Mouse (Mus musculus) T-helper 2 cell (primary cell): Measurements from ENCODE around the gene Rpgrip1.

Experiments
- in situ Hi-C: fragments of 300-600 bp; cut with MboI, MseI; formaldehyde crosslinking; loops from one replicate; pipeline ENCODE4 v1.15.1; 2025; ENCODE audit warnings: high pct_unique_total_duplicates

Gene Rpgrip1

GRCm38 (mm10) chr14:52197156-52197878 lies 86.8 kb downstream of the Rpgrip1 start, which contains the start of gene Supt16:
TSS of gene Supt16 (minus strand) at chr14:52197416.
- in situ Hi-C loops = no loop called here

DNA sequence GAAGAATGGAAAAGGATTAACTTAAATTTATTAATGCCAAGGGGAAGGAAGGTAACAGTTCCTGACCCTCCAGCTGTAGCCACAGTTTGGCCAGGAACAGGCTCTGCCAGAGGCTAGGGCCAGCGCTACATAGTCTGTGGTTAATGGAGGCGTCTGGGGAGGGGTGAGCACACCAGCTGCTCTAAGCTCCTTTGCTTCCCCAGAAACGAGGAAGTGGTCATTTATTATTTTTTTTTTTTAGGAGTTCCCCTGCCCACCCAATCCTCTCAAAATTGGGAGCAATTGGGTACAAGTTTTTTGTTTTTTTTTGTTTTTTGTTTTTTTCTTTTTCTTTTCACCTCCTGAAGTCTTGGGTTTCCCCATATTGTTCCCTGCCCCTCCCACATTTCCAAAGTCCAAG lies 87.6 kb downstream of the Rpgrip1 start:
- in situ Hi-C loops = no loop called here

DNA sequence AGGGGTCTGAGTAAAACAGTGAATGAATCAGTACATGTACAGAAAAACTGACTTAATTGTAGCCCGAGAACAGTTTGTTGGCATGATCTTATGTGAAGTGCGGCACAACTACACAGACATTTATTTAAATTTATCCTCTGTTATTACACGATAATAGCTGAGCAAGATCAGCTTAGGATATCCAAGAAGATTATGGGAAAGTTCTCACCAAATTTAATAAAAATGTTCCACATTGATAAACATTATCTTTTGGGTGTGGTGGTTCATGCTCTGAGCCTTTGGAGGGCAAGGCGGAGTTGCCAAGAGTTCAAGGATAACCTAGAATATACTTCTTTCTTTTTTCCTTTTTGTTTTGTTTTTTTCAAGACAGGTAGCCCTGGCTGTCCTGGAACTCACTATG lies 88.9 kb downstream of the Rpgrip1 start:
- in situ Hi-C loops = no loop called here
